Mouse (Mus musculus): ENCODE results near the gene Map2k2. TPM values are rescaled to one million over a fixed set of nuclear protein-coding genes. Genes with fewer than 3 reads are reported as not detected.

Map2k2 gene
- polyA plus RNA-seq, 1 experiment from 2014 or later = 245 TPM

DNA sequence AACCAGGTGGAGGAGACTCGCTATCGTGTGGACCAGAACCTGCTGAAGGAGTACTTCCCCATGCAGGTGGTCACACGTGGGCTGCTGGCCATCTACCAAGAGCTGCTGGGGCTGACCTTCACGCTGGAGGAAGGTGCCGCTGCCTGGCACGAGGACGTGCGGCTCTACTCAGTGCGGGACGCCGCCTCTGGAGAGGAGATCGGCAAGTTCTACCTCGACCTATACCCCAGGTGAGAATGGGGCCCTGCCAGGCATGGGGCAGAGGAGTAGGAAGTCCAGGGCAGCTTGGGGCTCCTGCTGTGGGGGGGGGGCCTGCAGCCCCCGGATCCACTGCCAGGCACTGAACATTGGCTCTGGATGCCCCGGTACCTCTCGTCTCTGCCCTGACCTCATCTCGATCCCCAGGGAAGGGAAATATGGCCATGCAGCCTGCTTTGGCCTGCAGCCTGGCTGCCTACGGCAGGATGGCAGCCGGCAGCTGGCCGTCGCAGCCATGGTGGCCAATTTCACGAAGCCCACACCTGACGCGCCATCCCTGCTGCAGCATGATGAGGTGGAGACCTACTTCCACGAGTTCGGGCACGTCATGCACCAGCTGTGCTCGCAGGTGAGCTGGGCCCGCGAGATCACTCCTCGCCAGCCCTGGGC, 25.6 kb upstream of the Map2k2 start:
- Histone ChIP-seq H3K36me3 (peaks cover 84% of the 10 kb centered on the region), H3K27ac (no peak overlapping the region)

DNA sequence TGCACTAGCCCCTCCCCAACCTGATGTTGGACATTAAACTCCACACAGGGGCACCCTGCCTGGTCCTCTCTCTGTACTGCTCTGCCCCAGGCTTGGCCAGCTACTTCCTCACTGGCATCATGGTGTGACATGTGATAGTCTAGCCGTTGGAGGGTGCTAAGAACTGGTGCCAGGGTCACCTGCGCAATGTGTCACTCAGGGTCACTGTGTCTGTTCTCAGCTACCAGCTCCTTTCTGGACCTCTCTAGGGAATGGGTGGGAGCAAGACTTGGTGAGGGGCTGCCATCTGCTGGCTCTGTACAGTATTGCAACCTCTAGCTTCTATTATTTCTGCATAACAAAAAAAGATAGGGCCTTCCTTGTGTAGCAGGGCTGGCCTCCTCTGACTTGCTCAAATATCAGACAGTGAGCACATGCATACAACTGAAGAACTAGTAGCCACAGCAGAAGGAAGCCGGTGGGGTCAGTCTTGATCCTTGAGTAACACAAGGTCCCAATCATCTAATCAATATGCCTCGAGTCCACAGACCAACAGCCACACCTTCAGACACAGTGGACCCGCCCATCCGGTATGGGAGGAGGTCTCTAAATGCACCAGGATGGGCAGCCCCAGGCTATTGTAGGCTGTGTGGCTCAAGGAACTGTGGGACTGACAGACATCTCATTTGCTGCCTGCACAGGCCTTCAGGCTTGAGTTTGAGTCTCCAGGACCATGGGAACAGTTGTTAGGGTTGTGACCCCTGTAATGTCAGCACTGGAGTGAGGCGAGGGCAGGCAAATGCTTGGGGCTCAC, 23.4 kb upstream of the Map2k2 start:
- DNase-seq (ENCODE audit: low spot score) = peak; percentile 67
- H3K4me3 ChIP-seq = no peak overlapping the region
- H3K27me3 ChIP-seq (ENCODE audit: low read depth, poor library complexity, severe bottlenecking) = no peaks in the 10 kb centered on the region
- WGBS = 84% methylated on average over 7 of the region's 7 CpGs
- no peaks in the 10 kb centered on the region for H3K4me1 ChIP-seq
- H3K27ac ChIP-seq = no peak overlapping the region
- H3K36me3 ChIP-seq = peaks cover 63% of the 10 kb centered on the region
- no peaks in the 10 kb centered on the region for H3K9me3 ChIP-seq (replicated peaks)

More for the DNA sequence above, 25.6 kb upstream of the Map2k2 start:
- DNase-seq (ENCODE audit: low spot score) = no peak
- no peaks in the 10 kb centered on the region for H3K9me3 ChIP-seq (replicated peaks)
- no peaks in the 10 kb centered on the region for H3K4me1 ChIP-seq
- no peaks in the 10 kb centered on the region for H3K27me3 ChIP-seq (ENCODE audit: low read depth, poor library complexity, severe bottlenecking)
- WGBS = 94% methylated on average over 31 of the region's 31 CpGs
- no peak overlapping the region for H3K4me3 ChIP-seq

DNA sequence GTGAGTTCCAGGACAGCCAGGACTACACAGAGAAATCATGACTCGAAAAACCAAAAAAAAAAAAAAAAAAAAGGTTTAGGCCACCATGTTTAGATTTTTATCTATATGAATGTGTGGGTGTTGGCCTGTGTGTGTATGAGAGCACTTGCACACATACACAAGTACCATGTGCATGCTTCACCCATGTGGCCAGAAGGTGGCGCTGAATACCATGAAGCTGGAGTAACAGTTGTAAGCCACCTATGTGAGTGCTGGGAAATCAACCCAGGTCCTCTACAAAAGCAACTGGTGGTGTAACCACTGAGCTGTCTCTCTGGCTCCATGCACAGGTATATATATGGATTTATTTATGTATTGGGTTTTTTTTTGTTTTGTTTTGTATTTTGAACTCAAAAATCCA, 18.7 kb upstream of the Map2k2 start:
- Histone ChIP-seq H3K4me3 (no peak overlapping the region), H3K36me3 (peaks cover 16% of the 10 kb centered on the region), H3K27me3 (ENCODE audit: low read depth, poor library complexity, severe bottlenecking) (no peaks in the 10 kb centered on the region), H3K9me3 (replicated peaks) (no peaks in the 10 kb centered on the region), H3K4me1 (peaks cover 14% of the 10 kb centered on the region), H3K27ac (no peak overlapping the region)
- WGBS = 52% methylated on average over 2 of the region's 2 CpGs
- DNase-seq (ENCODE audit: low spot score) = no peak

DNA sequence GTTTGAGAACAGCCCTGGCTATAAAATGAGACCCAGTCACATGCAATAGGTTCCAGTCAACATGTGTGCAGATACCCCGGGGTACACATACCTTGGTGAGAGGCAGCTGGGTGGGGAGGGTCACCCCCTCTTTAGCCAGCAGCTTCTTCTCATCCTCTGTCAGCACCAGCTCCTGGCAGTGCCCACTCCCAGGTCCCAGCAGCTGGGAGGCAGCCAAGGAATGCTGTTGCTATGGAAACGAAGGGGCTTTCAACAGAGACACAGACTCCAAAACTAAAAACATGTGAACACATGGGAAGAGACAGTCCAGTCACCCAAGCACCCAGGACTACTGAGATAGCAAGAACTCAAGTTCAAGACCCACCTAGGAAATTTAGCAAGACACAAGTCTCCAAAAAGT, 16.5 kb upstream of the Map2k2 start:
- H3K4me1 ChIP-seq = peaks cover 14% of the 10 kb centered on the region
- no peaks in the 10 kb centered on the region for H3K36me3 ChIP-seq
- H3K9me3 ChIP-seq (replicated peaks) = no peaks in the 10 kb centered on the region
- no peak overlapping the region for H3K4me3 ChIP-seq
- WGBS = 70% methylated on average over 2 of the region's 2 CpGs
- H3K27ac ChIP-seq = 0 out of 2 replicates have a peak overlapping the region, but pooled peaks have one; percentile 30
- 0 out of 2 replicates have a peak, but pooled peaks cover 4% of the 10 kb centered on the region for H3K27me3 ChIP-seq (ENCODE audit: low read depth, poor library complexity, severe bottlenecking)
- peak; percentile 48 for DNase-seq (ENCODE audit: low spot score)

DNA sequence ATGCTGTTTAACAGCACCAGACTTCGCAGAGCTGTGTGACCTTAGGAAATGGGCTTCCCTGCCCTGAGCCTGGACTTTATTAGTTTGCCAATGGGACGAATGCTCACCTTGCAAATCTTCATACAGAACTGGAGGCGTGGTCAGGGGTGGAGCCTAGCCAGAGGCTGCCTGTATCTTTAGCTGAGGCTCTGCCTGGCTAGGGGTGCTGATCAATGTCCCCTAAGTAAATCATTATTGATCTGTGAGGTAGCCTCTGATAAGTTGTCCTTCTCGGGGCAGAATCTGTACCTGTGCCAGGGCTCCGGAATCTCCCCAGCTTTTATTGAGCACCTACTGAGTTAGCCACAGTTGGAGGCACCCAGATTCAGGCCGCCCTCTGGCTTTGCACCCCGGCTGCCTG, 15.1 kb upstream of the Map2k2 start:
- no peak overlapping the region for H3K27ac ChIP-seq
- no peak for DNase-seq (ENCODE audit: low spot score)
- H3K27me3 ChIP-seq (ENCODE audit: low read depth, poor library complexity, severe bottlenecking) = 0 out of 2 replicates have a peak, but pooled peaks cover 4% of the 10 kb centered on the region
- peaks cover 15% of the 10 kb centered on the region for H3K4me1 ChIP-seq
- WGBS = 71% methylated on average over 7 of the region's 7 CpGs
- no peak overlapping the region for H3K4me3 ChIP-seq
- no peaks in the 10 kb centered on the region for H3K36me3 ChIP-seq
- H3K9me3 ChIP-seq (replicated peaks) = no peaks in the 10 kb centered on the region

DNA sequence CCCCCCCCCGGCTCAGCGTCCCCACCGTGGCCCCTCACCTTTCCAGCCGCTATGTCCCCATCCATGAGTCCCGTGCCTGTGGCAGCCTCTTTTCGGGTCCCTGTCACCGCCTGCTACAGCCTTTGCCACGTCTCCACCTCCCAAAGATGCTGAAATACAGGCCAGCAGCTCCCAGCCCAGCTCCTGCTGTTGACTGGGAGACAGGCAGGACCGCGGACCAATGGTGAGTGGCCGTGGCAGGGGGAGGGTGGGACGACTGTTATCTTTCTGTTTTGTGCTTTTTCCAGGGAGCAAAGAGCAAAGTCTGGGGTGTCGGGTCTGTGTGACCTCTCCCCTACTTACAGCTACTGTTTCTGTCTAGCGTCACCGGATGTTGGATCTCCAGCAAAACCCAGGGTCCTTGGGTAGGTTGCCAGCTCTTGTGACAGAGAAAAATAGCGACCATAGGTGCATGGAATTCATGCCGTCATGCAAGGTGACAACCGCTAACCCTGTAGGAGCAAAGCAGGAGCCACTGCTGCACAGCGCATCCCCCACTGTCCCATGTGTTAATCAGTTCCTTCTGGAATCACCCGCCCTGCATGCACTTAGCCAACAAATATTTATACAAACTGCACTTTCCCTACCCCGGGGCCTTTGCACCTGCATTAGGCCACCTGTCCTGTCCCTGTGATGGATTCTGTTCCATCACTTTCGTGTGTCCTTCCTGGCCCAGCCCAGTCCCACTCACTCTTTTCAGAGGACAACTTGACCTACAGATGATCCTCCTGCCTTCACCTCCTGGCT, 13.1 kb upstream of the Map2k2 start:
- WGBS = 60% methylated on average over 22 of the region's 22 CpGs
- no peak overlapping the region for H3K27ac ChIP-seq
- peak; percentile 39 for DNase-seq (ENCODE audit: low spot score)
- no peaks in the 10 kb centered on the region for H3K36me3 ChIP-seq
- no peaks in the 10 kb centered on the region for H3K9me3 ChIP-seq (replicated peaks)
- peaks cover 15% of the 10 kb centered on the region for H3K4me1 ChIP-seq
- no peak overlapping the region for H3K4me3 ChIP-seq
- H3K27me3 ChIP-seq (ENCODE audit: low read depth, poor library complexity, severe bottlenecking) = 0 out of 2 replicates have a peak, but pooled peaks cover 4% of the 10 kb centered on the region

DNA sequence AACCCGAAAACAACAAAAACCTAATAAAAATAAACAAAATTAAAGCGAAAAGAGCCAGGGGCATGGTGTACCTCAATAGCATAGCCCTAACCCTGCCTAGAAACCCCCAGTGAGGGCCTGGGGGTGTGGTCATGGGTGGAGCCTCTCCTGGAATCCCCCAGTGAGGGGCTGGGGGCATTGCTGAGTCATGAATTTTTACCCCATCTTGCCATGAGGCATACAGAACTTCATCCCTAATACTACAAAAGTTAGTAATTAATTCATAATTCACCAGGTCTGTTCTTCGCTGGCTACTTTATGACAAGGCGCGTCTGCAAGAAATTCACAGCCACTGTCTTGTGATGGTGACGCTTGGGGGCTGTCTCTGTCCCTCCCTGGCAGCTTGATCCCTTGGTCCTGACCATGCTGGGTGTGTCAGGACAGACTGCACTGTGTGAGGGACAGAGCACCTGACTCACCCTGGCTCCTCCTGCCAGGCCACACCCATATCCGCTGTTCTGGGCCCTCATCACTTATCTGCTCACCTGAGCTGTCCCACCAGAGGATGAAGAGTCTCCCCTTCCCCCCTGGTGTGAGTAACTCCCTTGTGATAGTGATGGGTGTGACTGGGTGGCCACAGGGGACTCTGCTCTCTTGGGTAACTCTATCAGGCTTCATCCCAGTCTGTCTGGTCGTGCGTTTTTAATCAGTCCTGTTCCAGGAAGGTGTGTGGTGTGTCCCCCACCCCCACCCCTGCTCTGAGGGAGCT, 10.6 kb upstream of the Map2k2 start:
- 65% methylated on average over 9 of the region's 9 CpGs for WGBS
- no peaks in the 10 kb centered on the region for H3K9me3 ChIP-seq (replicated peaks)
- no peak for DNase-seq (ENCODE audit: low spot score)
- 0 out of 2 replicates have a peak, but pooled peaks cover 4% of the 10 kb centered on the region for H3K4me1 ChIP-seq
- 0 out of 2 replicates have a peak, but pooled peaks cover 4% of the 10 kb centered on the region for H3K27me3 ChIP-seq (ENCODE audit: low read depth, poor library complexity, severe bottlenecking)
- no peaks in the 10 kb centered on the region for H3K36me3 ChIP-seq
- H3K27ac ChIP-seq = no peak overlapping the region
- H3K4me3 ChIP-seq = no peak overlapping the region

DNA sequence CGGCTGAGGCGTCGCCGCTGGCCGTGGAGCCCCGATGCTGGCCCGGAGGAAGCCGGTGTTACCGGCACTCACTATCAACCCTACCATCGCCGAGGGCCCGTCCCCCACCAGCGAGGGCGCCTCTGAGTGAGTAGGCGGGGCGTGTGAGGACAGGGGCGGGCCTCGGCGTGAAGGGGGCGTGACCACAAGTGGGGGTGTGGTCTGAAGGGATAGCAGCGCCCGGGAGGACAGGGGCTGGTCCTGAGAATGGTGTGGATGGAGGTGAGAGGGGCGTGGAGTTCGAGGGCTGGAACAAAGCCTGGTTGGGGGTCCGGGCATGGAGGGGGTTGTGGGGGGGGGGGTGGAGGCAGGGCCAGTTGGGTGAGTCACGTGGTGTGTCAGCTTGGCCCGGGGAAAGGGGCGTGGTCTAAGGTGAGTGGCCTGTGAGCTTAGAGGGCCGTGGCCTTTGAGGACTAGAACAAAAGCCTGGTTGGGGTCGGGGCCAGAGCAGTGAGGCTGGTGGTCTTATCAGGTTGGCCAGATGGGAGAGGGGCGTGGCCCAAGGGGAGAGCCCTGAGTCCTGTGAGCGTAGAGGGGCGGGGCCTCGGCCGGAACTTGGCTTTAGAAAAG, 502 bp downstream of the Map2k2 start:
- peak; percentile 93 for DNase-seq (ENCODE audit: low spot score)
- H3K36me3 ChIP-seq = peaks cover 44% of the 10 kb centered on the region
- H3K4me3 ChIP-seq = peak overlapping the region; percentile 90
- peaks cover 23% of the 10 kb centered on the region for H3K4me1 ChIP-seq
- peak overlapping the region; percentile 98 for H3K27ac ChIP-seq
- H3K9me3 ChIP-seq (replicated peaks) = no peaks in the 10 kb centered on the region
- WGBS = under 1% methylated on average over 35 of the region's 35 CpGs
- H3K27me3 ChIP-seq (ENCODE audit: low read depth, poor library complexity, severe bottlenecking) = no peaks in the 10 kb centered on the region

DNA sequence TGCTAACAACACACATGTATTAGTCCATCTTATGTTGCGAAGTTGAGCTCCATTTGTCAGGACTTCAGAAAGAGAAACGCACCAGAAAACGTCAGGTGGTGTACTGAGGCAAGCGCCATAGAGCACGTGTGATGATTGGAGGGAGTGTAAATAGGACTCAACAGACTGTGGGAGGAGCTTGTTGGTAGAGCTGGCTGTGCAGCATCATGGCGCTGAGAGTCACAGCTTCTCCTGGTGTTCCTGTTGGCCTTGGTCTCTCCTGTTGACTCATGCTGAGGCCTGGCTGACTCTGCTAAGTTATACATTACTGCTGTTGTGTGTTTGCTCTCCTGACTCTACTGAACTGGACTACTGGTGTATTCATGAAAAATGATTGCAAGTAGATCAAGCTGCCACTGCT, 7.2 kb downstream of the Map2k2 start:
- no peak for DNase-seq (ENCODE audit: low spot score)
- H3K4me1 ChIP-seq = no peaks in the 10 kb centered on the region
- H3K4me3 ChIP-seq = no peak overlapping the region
- H3K36me3 ChIP-seq = peaks cover 98% of the 10 kb centered on the region
- H3K27me3 ChIP-seq (ENCODE audit: low read depth, poor library complexity, severe bottlenecking) = no peaks in the 10 kb centered on the region
- no peaks in the 10 kb centered on the region for H3K9me3 ChIP-seq (replicated peaks)
- 94% methylated on average over 6 of the region's 6 CpGs for WGBS
- no peak overlapping the region for H3K27ac ChIP-seq

DNA sequence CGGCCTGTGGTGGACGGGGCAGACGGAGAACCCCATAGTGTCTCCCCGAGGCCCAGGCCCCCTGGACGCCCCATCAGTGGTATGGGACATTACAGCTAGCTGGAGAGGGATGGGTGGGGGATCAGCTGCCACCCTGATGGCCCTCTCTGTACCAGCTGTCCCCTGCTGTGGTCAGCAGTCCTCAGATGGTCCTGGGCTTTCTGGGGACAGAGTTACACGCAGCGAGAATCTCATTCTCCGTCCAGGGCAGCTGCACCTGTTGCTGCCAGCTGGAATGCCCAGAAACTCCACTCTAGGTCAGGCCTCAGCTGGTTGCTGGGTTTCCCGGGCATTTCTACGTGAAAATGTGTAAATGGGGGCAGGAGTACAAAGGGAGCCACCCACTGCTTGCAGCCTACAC, 13.9 kb downstream of the Map2k2 start:
- Histone ChIP-seq H3K36me3 (peaks cover 98% of the 10 kb centered on the region), H3K27me3 (ENCODE audit: low read depth, poor library complexity, severe bottlenecking) (no peaks in the 10 kb centered on the region), H3K4me1 (no peaks in the 10 kb centered on the region), H3K27ac (no peak overlapping the region), H3K9me3 (replicated peaks) (no peaks in the 10 kb centered on the region), H3K4me3 (no peak overlapping the region)
- WGBS = 93% methylated on average over 10 of the region's 10 CpGs
- DNase-seq (ENCODE audit: low spot score) = no peak

DNA sequence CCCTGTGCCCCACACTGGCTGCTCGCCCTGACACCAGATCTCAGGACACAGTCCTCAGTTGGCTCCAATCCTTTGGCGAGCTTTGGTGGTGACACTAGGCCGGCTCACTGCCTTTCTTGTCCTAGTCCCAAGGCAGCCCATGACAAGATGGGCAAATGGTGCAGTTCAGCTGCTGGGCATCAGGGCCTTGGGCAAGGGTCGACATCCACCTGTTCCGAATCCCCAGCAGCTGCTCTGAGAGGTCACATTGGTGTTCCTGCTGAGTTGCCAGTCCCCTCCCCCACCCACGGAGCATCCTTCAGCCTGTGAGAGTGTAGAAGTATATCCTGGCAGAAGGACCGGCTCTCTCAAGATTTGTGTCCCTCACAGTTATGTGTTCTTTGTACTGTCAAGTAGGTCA, 14.9 kb downstream of the Map2k2 start:
- 86% methylated on average over 7 of the region's 7 CpGs for WGBS

DNA sequence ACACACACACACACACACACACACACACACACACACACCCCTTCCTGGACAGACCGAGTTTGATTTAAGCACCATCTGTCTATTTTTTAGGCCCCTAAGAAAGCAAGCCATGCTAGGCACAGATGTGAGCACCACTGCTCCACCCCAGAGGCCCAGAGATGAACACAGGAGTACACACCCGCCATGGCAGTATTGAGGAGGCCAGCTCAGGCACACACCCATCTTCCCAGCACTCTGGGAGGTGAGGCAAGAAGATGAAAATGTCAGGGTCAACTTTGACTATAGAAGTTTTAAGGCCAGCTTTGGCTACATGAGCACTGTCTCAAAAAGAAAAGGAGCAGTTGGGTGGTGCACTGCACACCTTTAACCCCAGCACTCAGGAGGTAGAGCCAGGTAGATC, 17.2 kb downstream of the Map2k2 start:
- Histone ChIP-seq H3K36me3 (peaks cover 71% of the 10 kb centered on the region), H3K9me3 (replicated peaks) (no peaks in the 10 kb centered on the region), H3K4me1 (peaks cover 4% of the 10 kb centered on the region; the same call in 1 of the 2 replicates), H3K27me3 (ENCODE audit: low read depth, poor library complexity, severe bottlenecking) (peaks cover 9% of the 10 kb centered on the region), H3K27ac (no peak overlapping the region), H3K4me3 (no peak overlapping the region)
- DNase-seq (ENCODE audit: low spot score) = no peak
- WGBS = 95% methylated on average over 2 of the region's 2 CpGs

More for the DNA sequence above, 14.9 kb downstream of the Map2k2 start:
- Histone ChIP-seq H3K4me1 (no peaks in the 10 kb centered on the region), H3K27me3 (ENCODE audit: low read depth, poor library complexity, severe bottlenecking) (no peaks in the 10 kb centered on the region), H3K9me3 (replicated peaks) (no peaks in the 10 kb centered on the region), H3K27ac (no peak overlapping the region), H3K36me3 (peaks cover 92% of the 10 kb centered on the region), H3K4me3 (no peak overlapping the region)
- no peak for DNase-seq (ENCODE audit: low spot score)
